Mouse (Mus musculus): ENCODE data around the gene Lrrc43. TPM values are rescaled to one million over a fixed set of nuclear protein-coding genes. Genes with fewer than 3 reads are reported as not detected.

Gene Lrrc43
- polyA plus RNA-seq, 1 experiment: 3.8 TPM

DNA sequence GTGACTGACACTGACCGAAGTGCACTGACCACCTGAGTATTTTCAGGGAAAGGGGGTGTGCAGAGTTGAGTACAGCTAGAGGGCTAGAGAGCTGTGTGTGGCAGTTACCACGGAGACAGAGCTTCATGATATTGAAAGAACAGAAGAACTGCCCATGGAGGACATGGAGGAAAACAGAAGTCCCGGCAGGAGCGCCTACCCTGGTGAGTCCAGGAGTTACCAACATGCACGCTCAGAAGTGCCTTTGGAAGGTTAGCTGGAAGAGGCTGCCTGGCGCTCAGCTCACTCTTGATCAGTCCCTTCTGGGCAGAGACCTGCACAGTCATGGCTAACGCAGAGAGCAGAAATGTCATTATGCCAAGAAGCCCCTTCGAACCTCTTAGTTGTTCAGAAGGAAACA lies 41.0 kb downstream of the Lrrc43 start:
- no peak overlapping the region for H3K4me3 ChIP-seq (replicated peaks; ENCODE audit: extremely low read depth, low read depth, low read length)
- WGBS: 84% methylated on average over 8 of the region's 8 CpGs
- no peak for DNase-seq
- H3K4me1 ChIP-seq (ENCODE audit: control insufficient read depth, insufficient read depth, low read length): no peaks in the 10 kb centered on the region
- no peak for TF ChIP-seq POLR2A (IDR thresholded peaks at IDR 0.05; ENCODE audit: borderline replicate concordance, extremely low read depth, low read depth, low read length)

DNA sequence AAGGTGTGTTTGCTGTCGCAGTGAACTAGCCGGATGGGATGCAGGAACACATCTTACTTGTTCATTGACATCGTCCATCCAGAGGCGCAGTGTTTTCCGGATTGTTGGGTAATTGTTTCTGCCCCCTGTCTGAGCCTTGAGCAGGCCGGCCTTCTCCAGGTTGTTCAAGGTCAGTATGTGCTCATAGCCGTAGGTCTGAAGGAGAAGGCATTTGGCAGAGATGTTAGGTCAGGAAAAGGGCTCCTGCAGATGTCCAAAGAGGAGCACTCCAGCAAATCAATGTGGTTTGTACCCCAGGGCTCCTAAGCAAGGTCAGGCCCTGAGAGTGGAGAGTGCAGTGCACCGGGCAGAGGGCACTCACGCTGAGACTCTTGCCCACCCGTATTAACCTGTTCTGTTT lies 44.7 kb downstream of the Lrrc43 start:
- H3K4me1 ChIP-seq (ENCODE audit: control insufficient read depth, insufficient read depth, low read length): no peaks in the 10 kb centered on the region
- no peak overlapping the region for H3K4me3 ChIP-seq (replicated peaks; ENCODE audit: extremely low read depth, low read depth, low read length)
- TF ChIP-seq CTCF (IDR thresholded peaks at IDR 0.05; ENCODE audit: insufficient read depth, low read length): no peak
- WGBS: 94% methylated on average over 10 of the region's 10 CpGs
- DNase-seq: no peak

DNA sequence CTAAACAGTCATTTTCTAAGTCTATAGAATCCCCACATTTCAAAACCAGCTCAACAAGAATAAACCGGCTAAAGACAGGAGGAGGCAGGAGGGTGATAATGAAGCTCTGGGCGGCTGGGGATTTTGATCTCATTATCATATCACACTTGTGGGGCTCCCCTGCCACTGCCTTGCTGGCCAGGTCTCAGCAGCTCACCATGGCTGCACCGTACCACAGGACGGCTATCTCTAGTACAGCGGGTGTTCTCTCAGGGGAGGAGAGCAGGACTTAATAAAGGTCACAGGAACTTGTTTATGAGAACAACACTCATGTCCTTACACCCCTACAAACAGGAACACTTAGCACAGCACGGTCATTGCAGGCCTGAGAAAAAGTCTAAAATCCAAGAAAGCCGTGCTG lies 66.6 kb downstream of the Lrrc43 start:
- no peak for DNase-seq
- H3K4me1 ChIP-seq (ENCODE audit: control insufficient read depth, insufficient read depth, low read length): no peaks in the 10 kb centered on the region
- no peak for TF ChIP-seq CTCF (IDR thresholded peaks at IDR 0.05; ENCODE audit: insufficient read depth, low read length)
- no peak for TF ChIP-seq POLR2A (IDR thresholded peaks at IDR 0.05; ENCODE audit: borderline replicate concordance, extremely low read depth, low read depth, low read length)

DNA sequence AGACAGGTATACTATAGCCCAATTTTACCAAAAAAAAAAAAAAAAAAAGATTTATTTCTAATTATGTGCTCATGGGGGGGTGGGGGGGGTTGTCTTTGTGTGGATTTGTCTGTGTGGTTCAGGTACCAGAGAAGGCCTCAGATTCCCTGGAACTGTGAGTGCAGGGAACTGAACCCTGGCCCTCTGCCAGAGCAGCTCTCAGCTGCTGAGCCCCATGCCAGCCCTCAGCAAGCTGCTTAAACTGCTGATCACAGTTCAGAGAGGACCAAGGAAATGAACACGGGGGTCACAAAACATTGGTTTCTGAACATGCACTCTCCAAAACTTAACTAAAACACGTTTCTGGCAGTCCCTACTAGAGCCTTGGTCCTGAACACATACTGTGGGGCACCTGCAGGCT lies 67.3 kb downstream of the Lrrc43 start:
- H3K4me1 ChIP-seq (ENCODE audit: control insufficient read depth, insufficient read depth, low read length): no peaks in the 10 kb centered on the region
- WGBS: 58% methylated on average over 2 of the region's 2 CpGs
- TF ChIP-seq POLR2A (IDR thresholded peaks at IDR 0.05; ENCODE audit: borderline replicate concordance, extremely low read depth, low read depth, low read length) (no peak), CTCF (IDR thresholded peaks at IDR 0.05; ENCODE audit: insufficient read depth, low read length) (no peak)
- H3K4me3 ChIP-seq (replicated peaks; ENCODE audit: extremely low read depth, low read depth, low read length): no peak overlapping the region
- no peak for DNase-seq

More for the DNA sequence above, 66.6 kb downstream of the Lrrc43 start:
- no peak overlapping the region for H3K4me3 ChIP-seq (replicated peaks; ENCODE audit: extremely low read depth, low read depth, low read length)
- WGBS: 91% methylated on average over 7 of the region's 7 CpGs

Other genes starting within 250 kb of the Lrrc43 start
- 6.3 and 9.1 TPM in 2 replicates for gene Wdr66, start 237.2 kb upstream of the Lrrc43 start, polyA plus RNA-seq (2012; rRNA removed)
- 9.4 and 11.9 TPM in 2 replicates for gene Bcl7a, start 145.5 kb upstream of the Lrrc43 start, polyA plus RNA-seq (2012; rRNA removed)
- 61.2 and 75.4 TPM in 2 replicates for gene Mlxip, start 94.5 kb upstream of the Lrrc43 start, polyA plus RNA-seq (2012; rRNA removed)
- gene Il31, start 184 bp downstream of the Lrrc43 start, polyA plus RNA-seq (2012; rRNA removed): not detected in 2 replicates
- gene B3gnt4, start 21.2 kb downstream of the Lrrc43 start, polyA plus RNA-seq (2012; rRNA removed): 5.8 and 8.5 TPM in 2 replicates
- gene Diablo, start 34.9 kb downstream of the Lrrc43 start, polyA plus RNA-seq (2012; rRNA removed): 37.4 and 58.4 TPM in 2 replicates
- 14.2 and 15.2 TPM in 2 replicates for gene Gm49027, start 36.2 kb downstream of the Lrrc43 start, polyA plus RNA-seq (2012; rRNA removed)
- 12.9 and 15.9 TPM in 2 replicates for gene Vps33a, start 83.7 kb downstream of the Lrrc43 start, polyA plus RNA-seq (2012; rRNA removed)
- 30.3 and 49.8 TPM in 2 replicates for gene Clip1, start 195.3 kb downstream of the Lrrc43 start, polyA plus RNA-seq (2012; rRNA removed)
- 26.8 and 29.5 TPM in 2 replicates for gene Zcchc8, start 231.8 kb downstream of the Lrrc43 start, polyA plus RNA-seq (2012; rRNA removed)